Mouse (Mus musculus): ENCODE data around the gene Klhl8.

DNA sequence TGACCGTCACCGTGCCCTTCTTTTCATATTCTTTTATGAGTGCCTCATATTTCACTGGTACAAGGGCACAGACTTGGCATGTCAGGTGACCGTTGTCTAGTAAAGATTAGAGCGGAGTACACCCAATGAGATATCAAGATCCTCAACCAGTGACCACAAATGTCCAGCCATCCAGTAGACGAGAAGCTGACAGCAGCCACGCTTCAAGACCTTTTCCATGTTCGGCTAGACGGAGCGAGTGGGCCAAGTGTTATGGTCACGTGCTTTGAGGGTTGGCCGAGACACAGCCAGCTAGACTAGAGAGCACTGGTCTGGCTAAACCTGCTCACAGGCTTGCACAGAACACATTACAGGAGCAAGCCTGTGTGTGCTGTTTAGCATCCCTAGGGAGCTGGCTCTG is 50.4 kb downstream of the Klhl8 start:
- no peak for TF ChIP-seq CTCF (IDR thresholded peaks at IDR 0.05; ENCODE audit: control insufficient read depth, insufficient read depth, low read length)
- no peak for TF ChIP-seq POLR2A (IDR thresholded peaks at IDR 0.05; ENCODE audit: borderline replicate concordance, control insufficient read depth, low read depth, low read length)
